Comparison of ENCODE assay signal across 21 mouse cellular contexts in genomic region chr3:68904902-68905778, GRCm38 (mm10). TPM values are rescaled to one million over a fixed set of nuclear protein-coding genes. Genes with fewer than 3 reads are reported as not detected.
DNase-seq lines count a peak whose midpoint lies in the region; ATAC-seq and TF ChIP-seq lines count a peak whose summit lies in the region.
"Had no signal": no experiment of that assay in that cellular context is flagged by ENCODE, and none has a peak within 500 bp of the region (broad histone marks: within the 10 kb centered on the region; RNA-seq: fewer than 3 reads in every experiment).

No protein-coding gene starts in this region.

- no peaks in the 10 kb centered on the region for H3K27me3 ChIP-seq in MEL (ENCODE audit: control insufficient read depth in 1 of 2, insufficient read depth in 2 of 2, low read length in 2 of 2)
- H3K27me3 ChIP-seq: limb, embryonic 15.5 days; liver, embryonic 15.5 days; neural tube, embryonic 15.5 days had no signal

- H3K9me3 ChIP-seq in MEL (replicated peaks; ENCODE audit: insufficient read depth, low read length): no peaks in the 10 kb centered on the region
- H3K9me3 ChIP-seq: embryonic facial prominence, embryonic 10.5 days; limb, embryonic 15.5 days; liver, embryonic 15.5 days; neural tube, embryonic 15.5 days had no signal

- peak overlapping the region; percentile 45 for H3K9ac ChIP-seq in MEL (ENCODE audit: control insufficient read depth, low read depth, low read length, poor library complexity, severe bottlenecking)
- H3K9ac ChIP-seq: limb, embryonic 15.5 days; liver, embryonic 15.5 days; neural tube, embryonic 15.5 days had no signal

- no peaks in the 10 kb centered on the region for H3K79me2 ChIP-seq in MEL (ENCODE audit: control insufficient read depth, insufficient read depth, low read length, poor library complexity)

- no peak for TF ChIP-seq CTCF in MEL (IDR thresholded peaks at IDR 0.05 in 2 of 3, conservative IDR thresholded peaks at IDR 0.05 in 1 of 3; ENCODE audit: control insufficient read depth in 1 of 3, insufficient read depth in 1 of 3, low read depth in 2 of 3, low read length in 3 of 3, poor library complexity in 1 of 3, severe bottlenecking in 1 of 3)

- TF ChIP-seq POLR2A in MEL (IDR thresholded peaks at IDR 0.05; ENCODE audit: control insufficient read depth in 1 of 2, insufficient read depth in 1 of 2, low read depth in 1 of 2, low read length in 2 of 2, poor library complexity in 1 of 2): no peak

- intact Hi-C loops in left cerebral cortex, postnatal 36 days (cut with DNase I): no loop called here

- DNase-seq in left cerebral cortex, postnatal 36 days (ENCODE audit: low spot score in 2 of 2): peak; percentile 4 to 11
- DNase-seq in left cerebral cortex, adult 8-10 months (ENCODE audit: low spot score in 2 of 2): no peak
- DNase-seq in MEL (ENCODE audit: low read depth, low spot score): peak; percentile 69
- DNase-seq in lung, postnatal 36 days: no peak
- no peak for DNase-seq in urinary bladder, adult 18-20 months (ENCODE audit: low spot score in 2 of 2)
- no peak for DNase-seq in cerebellum, adult 8-10 months
- DNase-seq: adrenal gland, postnatal 25 days; cerebellum, adult 18-20 months; cerebellum, postnatal 36 days; gastrocnemius, postnatal 10 days; kidney, adult 9 months; kidney, postnatal 25 days; right cerebral cortex, postnatal 25 days; thymus, postnatal 36 days had no signal

- no peak for TF ChIP-seq EP300 in MEL (IDR thresholded peaks at IDR 0.05; ENCODE audit: low read depth in 1 of 2, low read length in 2 of 2)

- ATAC-seq in inflammation-experienced regulatory T-cells, adult 6 months: peak; percentile 41
- ATAC-seq: activated CD4-positive, CD25-positive, alpha-beta regulatory T cell, adult 4 months; midbrain, embryonic 16.5 days had no signal

- peaks cover 11 to 23% of the 10 kb centered on the region in 2 experiments for H3K4me1 ChIP-seq in MEL (ENCODE audit: control insufficient read depth in 1 of 2, insufficient read depth in 2 of 2, low read length in 2 of 2)
- H3K4me1 ChIP-seq: embryonic facial prominence, embryonic 10.5 days; limb, embryonic 15.5 days; neural tube, embryonic 15.5 days had no signal

- peak overlapping the region; percentile 3 to 39; a peak in 3 of 4 replicates for H3K4me3 ChIP-seq in MEL (ENCODE audit: control insufficient read depth in 1 of 2, insufficient read depth in 1 of 2, low read depth in 2 of 2, low read length in 2 of 2)
- H3K4me3 ChIP-seq: embryonic facial prominence, embryonic 10.5 days; limb, embryonic 15.5 days; liver, embryonic 15.5 days; neural tube, embryonic 15.5 days had no signal

- peaks cover 0 to 24% of the 10 kb centered on the region in 2 experiments; a peak in 2 of 4 replicates for H3K36me3 ChIP-seq in MEL (ENCODE audit: control insufficient read depth in 1 of 2, insufficient read depth in 2 of 2, low read length in 2 of 2)
- H3K36me3 ChIP-seq: limb, embryonic 15.5 days; liver, embryonic 15.5 days; neural tube, embryonic 15.5 days had no signal

- no peak for TF ChIP-seq RAD21 in MEL (IDR thresholded peaks at IDR 0.05; ENCODE audit: low read depth, low read length)

- peak overlapping the region; percentile 66 for H3K27ac ChIP-seq in MEL (ENCODE audit: control insufficient read depth, low read depth, low read length)
- H3K27ac ChIP-seq: embryonic facial prominence, embryonic 10.5 days; limb, embryonic 15.5 days; liver, embryonic 15.5 days; neural tube, embryonic 15.5 days had no signal

TF ChIP-seq in MEL, 35 proteins besides CTCF, POLR2A, EP300 and RAD21:
- TF ChIP-seq MAFK (IDR thresholded peaks at IDR 0.05; ENCODE audit: borderline replicate concordance, low read depth, low read length) (no peak), POLR2AphosphoS2 (IDR thresholded peaks at IDR 0.05; ENCODE audit: low read length) (no peak), MAX (IDR thresholded peaks at IDR 0.05; ENCODE audit: low read length) (no peak), SIN3A (IDR thresholded peaks at IDR 0.05; ENCODE audit: low read length) (no peak), CHD1 (IDR thresholded peaks at IDR 0.05; ENCODE audit: low read depth, low read length) (no peak), HCFC1 (IDR thresholded peaks at IDR 0.05; ENCODE audit: low read depth, low read length) (no peak), TBP (IDR thresholded peaks at IDR 0.05; ENCODE audit: low read depth, low read length) (no peak), ETS1 (IDR thresholded peaks at IDR 0.05; ENCODE audit: low read depth, low read length) (peak; percentile 42; the same call in 1 of the 2 replicates)

RNA-seq across cellular contexts. Expression of gene 1110032F04Rik, which starts 35.8 kb away (rescaled TPM):
- 10 to 100 TPM; 15.3 to 22.3 TPM for total RNA-seq in left cerebral cortex, postnatal 36 days (2021)
- 10 to 100 TPM; 14.4 to 20.4 (median 16.9) TPM for total RNA-seq in left cerebral cortex, adult 8-10 months (2022)
- 2.2 and 2.7 TPM in 2 replicates for total RNA-seq in MEL (2012; rRNA removed)
- 1 to 10 TPM in 1 of 2 experiments, not detected in 1; 2.0 TPM for polyA plus RNA-seq in MEL (2012; ENCODE audit: insufficient read depth in 1 of 2, insufficient read length in 2 of 2, low read depth in 1 of 2, low replicate concordance in 2 of 2, missing spikeins in 1 of 2)
- 1 to 10 TPM in 2 of 3 experiments, under 1 TPM in 1; 0.31 to 4.0 (median 2.0) TPM for polyA plus RNA-seq in inflammation-experienced regulatory T-cells, adult 6 months (2017; shearing (Covaris generic))

Comparison
In these comparisons a context has a peak if more than half of its experiments do, and no peak if none do; other contexts are left out.
1. DNase-seq: peak in left cerebral cortex, postnatal 36 days (2 of 2) and MEL (single experiment); none in left cerebral cortex, adult 8-10 months (0 of 2), lung, postnatal 36 days (single experiment), urinary bladder, adult 18-20 months (0 of 2) and cerebellum, adult 8-10 months (single experiment).